Mouse (Mus musculus) WW6 (cell line): ENCODE measurements around the gene Btbd19.

ENCODE experiments used
- DNase-seq: peaks from one replicate; pipeline ENCODE4 v3.0.0-alpha.2; 2013; ENCODE audit warnings: low read depth, low spot score

The Btbd19 gene

GRCm38 (mm10) chr4:117134601-117134995 is 9.1 kb upstream of the Btbd19 start:
- no peak for DNase-seq

- DNase-seq: peak; percentile 94
Observed at GRCm38 (mm10) chr4:117133817-117134600, 8.5 kb upstream of the Btbd19 start, which contains the start of gene Plk3. Gene Plk3, minus strand, starts transcription at chr4:117133963.

- DNase-seq: no peak
Observed at GRCm38 (mm10) chr4:117133366-117133796, 7.9 kb upstream of the Btbd19 start.

GRCm38 (mm10) chr4:117132794-117133143 is 7.2 kb upstream of the Btbd19 start:
- DNase-seq: no peak

GRCm38 (mm10) chr4:117131890-117132793 is 6.6 kb upstream of the Btbd19 start:
- no peak for DNase-seq

GRCm38 (mm10) chr4:117131198-117131597 is 5.7 kb upstream of the Btbd19 start:
- DNase-seq: no peak

GRCm38 (mm10) chr4:117130790-117131189 is 5.3 kb upstream of the Btbd19 start:
- DNase-seq: no peak

GRCm38 (mm10) chr4:117127991-117128686 is 2.6 kb upstream of the Btbd19 start:
- no peak for DNase-seq

GRCm38 (mm10) chr4:117126675-117127290 is 1.3 kb upstream of the Btbd19 start, which contains the start of gene Tctex1d4:
Gene Tctex1d4, plus strand, starts transcription at chr4:117126794.
- no peak for DNase-seq

- peak; percentile 85 for DNase-seq
Observed at GRCm38 (mm10) chr4:117125910-117126674, 567 bp upstream of the Btbd19 start.

GRCm38 (mm10) chr4:117124518-117125347 is 792 bp downstream of the Btbd19 start:
- DNase-seq: no peak

GRCm38 (mm10) chr4:117124218-117124517 is 1.4 kb downstream of the Btbd19 start:
- no peak for DNase-seq

GRCm38 (mm10) chr4:117123546-117124217 is 1.8 kb downstream of the Btbd19 start:
- no peak for DNase-seq

- DNase-seq: no peak
Observed at GRCm38 (mm10) chr4:117122209-117122608, 3.3 kb downstream of the Btbd19 start.

- DNase-seq: peak; percentile 86
Observed at GRCm38 (mm10) chr4:117120445-117121414, 4.8 kb downstream of the Btbd19 start.

GRCm38 (mm10) chr4:117120052-117120444 is 5.5 kb downstream of the Btbd19 start:
- no peak for DNase-seq

- DNase-seq: no peak
Observed at GRCm38 (mm10) chr4:117119636-117120035, 5.9 kb downstream of the Btbd19 start.

- DNase-seq: no peak
Observed at GRCm38 (mm10) chr4:117117931-117118330, 7.6 kb downstream of the Btbd19 start.
